Mouse (Mus musculus) adrenal gland, adult 2 months (tissue): ENCODE data around the gene Nap1l1. TPM values are rescaled to one million over a fixed set of nuclear protein-coding genes. Genes with fewer than 3 reads are reported as not detected.

ENCODE experiments used
- polyA plus RNA-seq: library from polyadenylated mRNA; depleted of rRNA; stranded (reverse); fragments of >200 nt; gene quantifications from 2 replicates; pipeline ENCODE4 v1.2.3, GENCODE M21; 2012; rRNA removed
- total RNA-seq, 2 experiments: library from RNA; stranded (reverse); gene quantifications; 2 replicates each; pipeline ENCODE4 v1.2.3; 2021

Nap1l1 gene
- total and polyA plus RNA-seq, 3 experiments, result 1.8 to 139 (median 125) TPM

Other genes with a start within 250 kb of the Nap1l1 start
- gene Bbs10, start 174.5 kb upstream of the Nap1l1 start, total RNA-seq, result 1 to 10 TPM; 3.5 to 7.3 TPM
- gene Bbs10, start 174.5 kb upstream of the Nap1l1 start, polyA plus RNA-seq, result 0.79 and 0.81 TPM in 2 replicates
- 10 to 100 TPM; 58.7 to 66.1 TPM for gene Phlda1, start 33.1 kb downstream of the Nap1l1 start, total RNA-seq
- gene Phlda1, start 33.1 kb downstream of the Nap1l1 start, polyA plus RNA-seq, result 113 and 162 TPM in 2 replicates